Mouse (Mus musculus): ENCODE results near the gene Etv6.

Gene Etv6

DNA sequence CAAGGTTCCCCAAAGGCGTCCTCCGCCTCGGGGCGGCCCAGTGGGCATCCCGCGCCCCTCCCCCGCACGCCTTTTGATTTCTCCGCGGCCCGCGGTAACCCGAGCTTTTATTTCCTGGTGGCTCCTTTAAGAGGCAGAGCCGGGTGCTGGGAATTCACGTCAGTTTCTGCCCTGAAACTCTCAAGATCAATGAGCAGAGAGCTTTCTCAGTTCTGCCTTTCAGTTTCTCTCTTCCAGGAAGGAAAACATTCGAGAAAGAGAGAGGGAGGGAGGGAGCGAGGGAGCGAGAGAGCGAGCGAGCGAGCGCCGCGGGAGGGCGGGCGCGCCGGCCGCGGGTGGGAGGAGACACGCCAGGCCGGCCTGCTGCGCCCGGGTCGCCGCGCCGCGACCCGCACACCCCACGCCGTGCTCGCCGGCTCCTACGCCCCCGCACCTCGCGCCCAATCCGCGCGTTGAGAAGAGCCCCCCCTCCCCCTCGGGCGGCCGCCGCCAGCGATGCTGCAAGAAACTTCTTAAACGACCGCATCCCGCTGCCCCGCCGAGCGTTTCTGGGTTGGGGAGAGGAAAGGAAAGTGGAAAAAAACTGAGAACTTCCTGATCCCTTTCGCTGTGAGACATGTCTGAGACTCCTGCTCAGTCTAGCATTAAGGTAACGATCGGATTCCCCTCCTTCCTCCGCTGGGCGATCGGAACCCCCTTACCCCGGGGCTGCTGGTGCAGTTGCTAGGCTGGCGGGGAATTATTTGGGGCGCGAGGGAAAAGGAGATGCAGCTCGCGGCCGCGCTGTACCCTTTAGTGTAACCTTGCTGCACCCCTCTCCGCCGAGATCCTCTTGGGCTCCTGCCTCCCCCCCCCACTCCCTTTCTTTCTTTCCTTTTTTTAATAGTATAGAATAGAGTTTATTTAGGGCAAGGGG, at the start of gene Etv6:
Gene Etv6, plus strand, starts transcription at position 211 of the 916 bp plus-strand sequence.
- under 1% methylated on average over 72 of the region's 78 CpGs for WGBS

DNA sequence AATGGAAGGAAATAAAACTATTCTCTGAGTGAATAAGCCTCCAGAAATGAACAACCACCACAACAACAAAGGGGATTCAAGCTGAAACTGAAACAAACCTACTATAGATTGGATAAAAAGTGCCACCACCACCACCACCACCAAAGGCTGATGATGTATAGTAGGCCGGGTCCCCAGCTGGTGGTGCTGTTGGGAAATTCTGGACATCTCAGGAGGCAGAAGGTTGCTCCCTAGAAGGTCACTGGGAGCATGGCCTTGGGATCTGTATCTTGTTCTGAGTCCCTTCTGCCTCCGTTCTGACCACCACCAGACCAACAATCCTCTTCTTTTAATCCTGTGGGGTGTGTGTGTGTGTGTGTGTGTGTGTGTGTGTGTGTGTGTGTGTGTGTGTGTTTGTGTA, 49.3 kb upstream of the Etv6 start:
- 78% methylated on average over 2 of the region's 2 CpGs for WGBS

DNA sequence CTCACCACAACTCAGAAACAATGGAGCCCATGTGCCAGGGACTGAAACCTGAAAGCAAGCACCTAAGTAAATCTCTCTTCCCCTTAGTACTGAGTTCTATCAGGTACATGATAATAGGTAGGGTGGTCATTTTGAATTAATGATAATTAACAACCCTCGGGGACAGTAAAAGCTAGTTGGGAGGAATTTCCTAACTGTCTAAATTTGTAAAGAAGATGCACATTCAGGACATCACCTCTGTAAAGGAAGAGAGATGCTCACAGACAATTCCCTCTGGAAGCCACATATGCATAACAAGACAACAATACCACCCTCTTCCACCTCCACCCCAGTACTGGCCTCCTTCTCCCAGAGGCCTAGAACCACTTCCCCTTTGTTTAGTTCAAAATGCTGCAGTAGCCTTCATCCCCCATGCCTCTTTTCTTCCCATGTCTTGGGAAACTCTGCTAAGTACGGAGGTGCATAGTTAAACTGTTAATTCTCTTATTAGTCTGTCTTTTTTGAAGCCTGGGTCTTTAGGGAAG, 48.4 kb upstream of the Etv6 start:
- 91% methylated on average over 2 of the region's 2 CpGs for WGBS

DNA sequence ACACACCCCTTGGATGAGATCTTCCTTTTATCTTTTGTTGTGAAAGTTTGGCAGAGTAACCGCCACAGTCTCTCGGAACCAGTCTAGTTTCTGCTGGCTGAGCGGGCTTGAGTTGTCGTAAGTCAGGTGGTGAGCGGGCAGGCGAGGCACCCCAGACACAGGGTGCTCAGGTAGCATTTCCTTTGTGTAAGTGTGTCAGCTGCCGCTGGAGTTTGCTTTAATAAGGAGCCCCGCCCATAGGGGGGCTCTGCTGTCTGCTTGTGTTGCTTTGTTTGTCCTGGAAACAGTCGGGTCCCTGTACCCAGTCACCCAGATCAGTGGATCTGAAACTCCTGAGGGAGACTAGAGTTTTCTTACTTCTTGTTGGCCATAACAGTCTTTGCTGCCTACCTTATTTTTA, 47.5 kb upstream of the Etv6 start:
- 79% methylated on average over 9 of the region's 9 CpGs for WGBS

DNA sequence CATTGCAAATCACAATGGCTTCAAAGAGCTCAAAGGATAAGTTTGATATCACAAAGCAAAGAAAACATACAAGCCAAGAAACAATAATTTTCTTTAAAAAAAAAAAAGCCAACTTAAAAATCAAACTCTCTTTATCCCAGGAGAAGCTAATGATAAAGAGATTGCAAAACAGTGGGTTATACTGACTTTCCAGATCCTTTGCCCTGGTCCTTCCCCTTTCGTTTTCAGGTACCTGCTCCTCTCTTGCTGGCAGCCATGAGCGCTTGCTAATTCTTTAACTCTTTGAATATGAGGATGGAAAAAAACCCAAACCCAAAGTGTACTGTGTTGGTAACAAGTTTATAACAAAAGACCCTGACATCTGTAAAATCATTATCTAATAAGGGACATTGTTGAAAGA, 38.0 kb upstream of the Etv6 start:
- 88% methylated on average over 2 of the region's 2 CpGs for WGBS

DNA sequence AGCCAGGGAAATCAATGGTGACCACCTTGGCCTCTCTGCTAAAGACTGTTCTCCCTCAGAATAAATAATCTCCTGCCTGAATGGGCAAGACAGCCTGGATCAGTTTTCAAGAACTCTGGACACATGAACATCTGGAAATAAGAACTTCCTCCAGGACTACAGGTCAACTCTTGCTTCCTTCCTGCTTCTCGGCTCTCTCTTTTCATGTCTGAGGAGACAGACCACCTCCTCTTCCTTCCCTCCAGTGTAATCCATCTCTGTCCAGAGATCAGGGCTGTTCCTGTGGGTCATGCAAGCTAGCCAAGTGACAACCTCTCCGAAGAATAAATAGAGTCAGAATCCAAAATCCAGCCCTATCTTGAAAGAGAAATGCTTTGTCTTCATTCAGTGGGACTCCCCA, 37.6 kb upstream of the Etv6 start:
- 87% methylated on average over 2 of the region's 2 CpGs for WGBS

DNA sequence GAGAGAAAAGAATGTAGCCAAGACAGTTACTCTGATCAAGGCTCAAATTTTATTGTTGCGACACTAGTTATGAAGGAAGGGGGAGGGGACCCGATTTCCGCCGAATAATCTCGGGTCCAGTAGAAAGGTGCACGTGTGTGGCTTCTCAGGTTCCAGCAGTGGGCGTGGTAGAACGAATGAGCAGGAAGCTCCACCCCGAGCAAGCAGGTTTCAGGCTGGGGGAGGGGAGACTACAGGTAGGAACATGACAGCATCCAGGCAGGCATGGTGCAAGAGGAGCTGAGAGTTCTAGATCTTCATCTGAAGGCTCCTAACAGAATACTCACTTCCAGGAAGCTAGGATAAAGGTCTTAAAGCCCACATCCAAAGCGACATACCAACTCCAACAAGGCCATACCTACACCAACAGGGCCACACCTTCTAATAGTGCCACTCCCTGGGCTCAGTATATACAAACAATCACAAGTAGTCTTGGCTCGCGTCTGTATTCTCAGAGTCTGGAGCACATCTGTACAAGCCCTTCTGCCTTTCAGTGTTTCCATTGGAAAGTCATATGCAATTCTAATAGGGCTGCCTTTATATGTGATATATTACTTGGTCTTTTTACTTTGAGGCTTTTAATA, 20.9 kb upstream of the Etv6 start:
- WGBS: 71% methylated on average over 6 of the region's 12 CpGs

DNA sequence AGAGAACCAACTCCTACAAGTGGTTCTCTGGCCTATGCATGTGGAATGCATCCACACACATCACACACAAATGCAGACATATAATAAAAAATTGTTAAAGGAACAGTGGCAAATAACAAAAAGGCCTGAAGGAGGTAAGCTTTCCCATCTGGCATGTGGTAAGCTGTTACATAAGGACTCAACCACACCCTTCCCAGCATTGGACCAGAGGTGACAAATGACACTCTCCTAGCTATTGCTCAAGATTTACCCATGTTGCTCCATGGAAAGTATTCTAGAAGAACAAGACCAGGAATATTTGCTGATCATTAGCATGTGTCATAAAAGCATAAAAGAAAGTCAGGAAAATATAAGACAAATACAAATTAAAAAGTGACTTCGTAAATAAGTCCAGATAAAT, 16.7 kb upstream of the Etv6 start:
- 100% methylated on average over 1 of the region's 1 CpGs for WGBS

DNA sequence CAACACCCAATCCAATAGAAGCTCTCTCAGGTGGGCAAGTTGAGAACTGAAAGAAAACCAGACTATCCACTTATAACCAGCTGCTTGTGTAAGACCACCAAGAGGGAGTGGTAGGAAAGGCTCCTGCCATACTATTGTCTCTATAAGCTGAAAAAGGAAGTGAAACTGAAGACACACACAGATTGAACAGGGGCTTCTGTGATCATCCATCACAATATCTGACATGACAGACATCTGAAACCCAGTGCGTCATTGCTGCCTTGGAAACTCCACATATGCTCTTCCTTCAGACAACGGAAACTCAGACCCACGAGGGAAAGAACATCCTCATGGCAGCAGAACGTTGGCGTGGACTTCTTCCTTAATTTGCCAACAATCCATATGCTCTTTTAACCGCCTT, 14.7 kb upstream of the Etv6 start:
- 50% methylated on average over 6 of the region's 6 CpGs for WGBS

DNA sequence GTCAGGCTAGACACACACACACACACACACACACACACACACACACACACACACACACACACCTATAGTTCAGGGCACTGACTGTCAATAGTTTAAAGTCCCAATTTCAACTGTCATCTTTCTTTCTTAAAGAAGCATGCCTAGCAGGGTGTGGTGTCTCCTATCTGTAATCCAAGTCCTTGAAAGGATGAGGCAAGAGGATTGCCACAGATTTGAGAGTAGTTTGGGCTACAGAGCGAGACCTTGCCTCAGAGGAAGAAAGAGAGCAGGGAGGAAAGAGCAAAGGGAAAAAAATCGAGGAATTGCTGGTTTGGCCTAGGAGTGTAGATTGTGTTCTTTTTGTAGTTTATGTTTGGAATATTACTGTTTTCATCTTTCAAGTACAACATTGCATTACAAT, 9.2 kb upstream of the Etv6 start:
- WGBS: 85% methylated on average over 2 of the region's 2 CpGs

DNA sequence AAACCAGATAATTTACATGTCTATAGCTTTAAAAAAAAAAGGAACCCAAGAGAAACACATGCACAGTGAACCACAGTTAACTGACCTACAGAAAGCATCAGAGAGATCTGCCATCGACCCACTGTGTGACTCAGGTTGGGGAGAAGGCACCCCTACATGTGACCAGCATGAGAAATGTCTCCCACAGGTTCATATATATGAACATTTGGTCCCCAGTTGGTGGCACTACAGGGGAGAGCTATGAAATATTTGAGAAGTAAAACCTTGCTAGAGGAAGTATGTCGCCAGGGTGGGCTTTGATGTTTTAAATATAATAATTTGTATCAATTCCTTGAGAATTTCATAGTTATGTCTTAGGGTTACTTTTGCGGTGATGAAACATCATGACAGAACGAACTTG, 8.5 kb upstream of the Etv6 start:
- WGBS: 94% methylated on average over 4 of the region's 4 CpGs

DNA sequence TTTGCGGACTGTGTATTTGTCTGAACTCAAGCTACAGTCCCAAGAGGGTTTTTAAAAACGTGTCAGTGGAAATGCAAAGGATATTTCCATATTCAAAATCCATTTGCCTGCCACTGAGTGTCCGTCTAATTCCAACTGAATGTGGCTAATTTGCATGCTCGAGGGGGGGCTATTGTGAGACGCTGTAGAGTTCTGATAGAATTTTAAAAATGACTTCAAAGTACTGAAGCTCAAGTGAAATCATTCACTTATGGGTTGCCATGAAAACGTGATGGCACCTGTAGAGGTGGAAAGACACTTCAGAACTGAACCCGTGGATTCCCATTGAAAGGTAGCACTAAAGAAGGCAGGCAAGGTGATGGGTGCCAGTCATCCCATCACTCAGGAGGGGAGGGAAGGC, 3.0 kb upstream of the Etv6 start:
- WGBS: 42% methylated on average over 7 of the region's 7 CpGs

DNA sequence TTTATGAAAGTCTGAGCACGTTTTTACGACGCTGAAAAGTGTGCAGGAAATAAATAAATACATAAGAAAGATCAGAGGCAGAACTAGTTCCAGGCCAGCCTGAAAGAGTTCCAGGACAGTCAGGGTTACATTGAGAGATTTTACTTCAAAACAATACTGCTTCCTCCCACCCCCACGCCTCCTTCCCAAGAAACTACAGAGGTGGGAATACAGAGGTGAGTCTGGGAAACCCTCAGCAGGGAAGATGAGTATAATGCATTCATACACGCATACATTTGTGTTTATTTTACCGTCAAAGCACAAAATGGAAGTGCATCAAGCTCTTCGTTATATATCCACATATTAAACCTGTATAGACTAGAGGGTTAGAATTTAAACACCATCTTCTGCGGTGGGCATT, 1.1 kb upstream of the Etv6 start:
- WGBS: 3% methylated on average over 8 of the region's 8 CpGs

DNA sequence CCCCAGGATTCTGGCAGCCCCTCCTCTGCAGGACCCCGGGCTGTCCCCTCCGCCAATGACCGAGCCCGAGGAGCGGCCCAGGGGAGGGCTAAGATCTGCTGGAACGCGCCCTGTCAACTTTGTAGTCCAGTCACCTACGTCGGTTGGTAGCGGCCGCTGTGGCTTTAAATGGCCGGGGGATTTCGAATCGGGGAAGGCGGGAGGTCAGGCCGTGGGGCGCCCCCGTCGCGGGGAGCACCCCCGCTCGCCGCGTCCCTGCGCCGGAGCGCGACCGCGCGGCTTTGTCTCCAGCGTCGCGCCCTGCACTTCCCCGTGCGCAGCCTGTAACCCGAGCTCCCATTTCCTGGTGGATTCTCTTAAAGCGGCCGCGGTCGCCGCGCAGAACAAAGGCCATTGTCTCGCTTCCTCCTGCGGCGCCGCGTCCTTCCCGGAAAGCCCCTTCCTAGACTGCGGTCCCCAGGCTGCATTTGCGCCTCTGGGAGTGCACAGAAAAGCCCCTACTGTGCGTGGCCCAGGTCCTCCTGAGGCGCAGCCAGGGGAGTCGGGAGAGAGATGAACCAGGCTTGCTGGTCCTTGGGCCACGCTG, 503 bp upstream of the Etv6 start:
- under 1% methylated on average over 55 of the region's 55 CpGs for WGBS

DNA sequence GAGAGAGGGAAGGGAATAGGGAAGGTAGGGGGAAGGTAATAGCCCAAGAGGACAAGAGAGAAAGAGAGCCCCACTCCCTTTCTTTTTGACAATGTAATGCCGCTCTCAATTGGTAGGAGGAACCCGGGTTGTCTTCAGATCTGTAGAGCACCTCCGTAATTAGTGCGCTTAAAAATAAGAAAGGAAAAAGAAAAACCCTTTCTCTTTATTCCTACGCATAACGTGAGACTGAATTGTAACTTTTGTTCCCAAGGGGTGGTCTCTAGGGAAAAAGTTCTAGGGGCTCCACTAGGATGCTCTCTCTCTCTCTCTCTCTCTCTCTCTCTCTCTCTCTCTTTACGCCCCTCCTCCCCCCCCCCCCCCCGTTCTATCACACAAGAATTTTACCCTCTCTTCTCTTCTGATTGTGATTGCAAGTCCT, 1.0 kb downstream of the Etv6 start:
- 2% methylated on average over 8 of the region's 8 CpGs for WGBS

DNA sequence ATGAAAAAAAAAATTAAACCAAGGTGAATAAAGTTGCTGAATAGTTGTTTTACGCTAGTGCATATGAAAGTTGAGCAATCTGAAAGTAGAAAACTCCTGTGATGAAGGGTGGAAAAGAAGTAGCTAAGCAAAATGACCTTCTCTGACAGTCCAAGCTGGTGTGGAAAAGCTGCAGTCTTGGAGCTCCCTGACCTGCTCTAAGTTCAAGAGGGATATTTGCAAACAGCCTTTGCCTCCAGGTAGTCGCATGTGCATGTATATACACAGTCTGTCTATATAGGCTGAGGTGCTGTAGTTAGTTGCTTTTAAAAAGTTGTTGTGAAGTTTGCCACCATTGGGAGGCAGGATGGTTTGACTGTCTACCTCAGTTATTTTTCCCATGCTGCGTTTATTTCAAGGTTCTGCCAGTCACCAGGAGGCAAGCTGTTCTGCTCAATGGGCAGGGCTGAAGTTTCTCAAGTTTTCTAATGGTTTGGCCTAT, 1.5 kb downstream of the Etv6 start:
- 23% methylated on average over 3 of the region's 3 CpGs for WGBS

DNA sequence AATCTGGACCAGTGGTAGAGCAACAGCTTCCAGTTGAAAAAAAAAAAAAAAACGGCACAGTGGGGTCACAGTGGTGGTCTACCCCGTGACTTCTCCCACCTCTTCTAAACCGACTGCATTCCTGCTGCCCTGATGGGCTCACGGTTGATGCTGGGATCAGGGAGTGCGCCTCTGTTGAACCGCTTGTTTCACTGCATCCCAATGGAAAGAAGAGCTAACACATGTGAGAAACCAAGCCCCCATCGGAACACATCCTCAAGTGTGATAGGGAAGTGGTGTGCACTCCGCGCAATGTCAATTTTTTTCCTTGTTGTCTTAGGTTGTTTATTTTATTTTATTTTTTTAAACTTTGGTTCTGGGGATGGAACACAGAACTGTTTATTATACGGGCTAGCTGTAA, 2.5 kb downstream of the Etv6 start:
- WGBS: 50% methylated on average over 10 of the region's 10 CpGs

DNA sequence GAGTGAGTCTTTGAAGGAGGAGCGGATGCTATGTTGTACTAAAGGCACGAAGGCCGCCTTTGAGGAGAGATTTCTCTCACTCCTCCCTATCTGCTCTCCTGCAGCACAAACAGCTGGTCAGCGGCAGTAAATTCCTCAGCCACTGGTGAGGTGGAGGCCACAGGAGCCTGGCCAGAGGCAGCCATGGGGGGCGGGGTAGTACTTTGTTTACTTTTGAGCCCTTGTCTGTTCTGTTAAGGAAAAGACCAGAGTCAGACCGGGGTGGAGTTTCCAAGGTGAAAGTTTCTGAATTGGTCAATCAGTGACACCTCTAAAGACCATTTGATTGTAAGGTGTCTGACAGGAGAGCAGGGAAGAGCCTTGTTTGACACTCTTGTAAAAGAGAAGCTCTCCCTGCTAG, 3.4 kb downstream of the Etv6 start:
- 63% methylated on average over 6 of the region's 6 CpGs for WGBS

DNA sequence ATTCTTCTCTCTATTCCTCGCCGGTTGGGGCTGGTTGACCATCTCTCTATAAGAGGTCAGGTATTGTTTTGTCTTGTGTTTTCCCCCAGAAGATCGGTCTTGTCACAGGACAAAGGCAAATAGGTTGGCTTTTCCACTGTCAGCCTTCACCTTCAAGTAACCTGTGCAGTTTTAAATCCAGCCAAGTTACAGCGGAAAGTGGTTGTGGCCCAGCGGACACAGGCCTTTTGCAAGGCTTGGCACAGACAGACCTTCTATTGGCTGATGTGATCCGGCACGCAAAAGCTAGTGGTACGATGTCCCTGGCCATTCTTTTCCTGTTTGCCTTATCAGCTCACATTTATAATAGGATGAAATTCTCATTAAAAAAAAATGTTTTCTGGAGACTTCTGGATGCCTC, 3.9 kb downstream of the Etv6 start:
- WGBS: 81% methylated on average over 8 of the region's 8 CpGs

DNA sequence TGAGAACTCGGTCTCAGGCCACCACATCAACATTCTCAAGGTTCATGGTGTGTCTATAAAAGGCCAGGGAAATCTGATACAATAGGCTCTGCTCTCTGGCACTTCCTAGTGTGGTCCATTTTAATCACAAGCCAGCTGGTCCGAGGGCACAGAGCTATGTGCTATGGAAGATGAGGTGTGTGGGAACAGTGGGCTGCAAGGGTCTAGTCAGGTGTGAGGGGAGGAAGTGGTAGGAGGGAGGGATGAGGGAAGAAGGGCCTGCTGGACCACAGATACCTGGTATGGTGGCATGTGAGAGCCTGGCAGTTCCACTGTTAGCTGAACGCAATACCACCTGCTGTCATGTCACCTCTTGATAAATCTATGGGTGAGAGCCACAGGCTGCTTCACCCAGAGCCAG, 4.8 kb downstream of the Etv6 start:
- WGBS: 70% methylated on average over 3 of the region's 3 CpGs

DNA sequence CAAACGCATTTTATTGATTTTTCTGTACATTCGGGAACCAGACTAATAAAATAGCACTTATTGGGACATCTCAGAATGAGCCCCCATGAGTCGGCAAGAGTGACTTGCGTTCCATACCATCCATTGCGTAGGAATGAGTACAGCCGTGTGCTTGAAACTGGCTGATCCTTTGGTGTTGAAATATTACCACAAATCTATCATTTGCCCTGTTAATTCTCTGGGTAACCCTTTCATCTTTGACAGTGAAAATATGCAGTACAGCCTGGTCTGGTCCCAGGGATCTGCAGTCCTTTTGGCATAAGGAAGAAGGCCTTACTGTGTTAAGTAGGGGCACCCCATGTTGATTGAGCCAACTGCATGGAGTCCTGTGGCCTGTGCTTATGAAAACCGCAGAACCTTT, 5.8 kb downstream of the Etv6 start:
- WGBS: 79% methylated on average over 7 of the region's 7 CpGs

DNA sequence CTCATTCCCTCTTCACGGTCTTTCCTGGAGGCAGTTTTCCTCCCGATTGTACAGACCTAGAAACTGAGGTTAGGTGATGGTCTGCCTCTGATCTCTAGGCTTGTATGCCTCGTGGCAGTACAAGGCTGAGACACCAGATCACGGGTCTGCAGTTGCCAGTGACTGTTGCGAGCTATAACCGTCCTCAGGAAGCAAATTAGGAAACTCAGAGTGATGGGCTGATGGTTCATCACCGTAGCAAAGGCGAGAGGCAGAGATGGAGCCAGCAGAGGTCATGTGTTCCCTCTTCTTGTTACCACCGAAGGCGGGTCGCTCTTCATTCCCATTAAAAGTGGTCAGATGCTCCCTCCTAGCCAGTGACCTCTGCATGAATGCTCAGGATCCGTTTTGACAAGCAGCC, 6.4 kb downstream of the Etv6 start:
- 66% methylated on average over 12 of the region's 12 CpGs for WGBS

DNA sequence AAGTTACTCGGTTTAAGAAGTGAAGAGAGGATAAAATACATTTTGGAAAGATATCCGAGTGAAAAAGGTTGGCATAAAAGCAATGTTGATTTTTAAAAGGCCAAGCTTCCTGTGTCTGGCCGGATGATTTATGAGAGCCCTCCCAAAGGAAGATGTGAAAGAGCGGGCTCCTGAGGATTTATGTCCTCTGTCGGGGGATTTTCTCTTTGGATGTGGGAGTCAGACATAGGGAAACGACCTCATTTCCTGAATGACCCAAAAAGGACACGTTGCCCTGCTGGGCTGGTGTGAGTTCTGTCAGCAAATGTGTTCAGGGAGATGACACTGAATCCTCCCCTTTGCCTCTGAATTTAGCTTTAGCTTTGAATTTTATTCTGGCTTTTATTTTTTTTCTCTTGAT, 8.0 kb downstream of the Etv6 start:
- WGBS: 58% methylated on average over 7 of the region's 7 CpGs
